In genomic region chr7:25209161-25209622, GRCm38 (mm10) we compare ENCODE assay signal across 11 mouse cellular contexts. TPM values are rescaled to one million over a fixed set of nuclear protein-coding genes. Genes with fewer than 3 reads are reported as not detected.
A peak's percentile ranks its signal among the peaks of the same experiment; 100 is the strongest.
DNase-seq lines count a peak whose midpoint lies in the region; ATAC-seq and TF ChIP-seq lines count a peak whose summit lies in the region.
"Had no signal": no experiment of that assay in that cellular context is flagged by ENCODE, and none has a peak within 500 bp of the region (broad histone marks: within the 10 kb centered on the region; RNA-seq: fewer than 3 reads in every experiment).

No protein-coding gene starts in this region.

- no peak overlapping the region for H3K9ac ChIP-seq in kidney, postnatal 0 days (ENCODE audit: low read depth, low read length)
- no peak overlapping the region for H3K9ac ChIP-seq in intestine, embryonic 16.5 days (ENCODE audit: low read depth, low read length)
- H3K9ac ChIP-seq in hindbrain, embryonic 16.5 days (ENCODE audit: low read depth, low read length) = no peak overlapping the region
- no peak overlapping the region for H3K9ac ChIP-seq in midbrain, embryonic 16.5 days (ENCODE audit: low read depth, low read length)
- H3K9ac ChIP-seq: embryonic facial prominence, embryonic 13.5 days; hindbrain, embryonic 15.5 days had no signal

- DNase-seq in kidney, postnatal 0 days (ENCODE audit: low spot score) = peak; percentile 35
- DNase-seq in kidney, postnatal 36 days = no peak
- DNase-seq in G1E (ENCODE audit: low spot score) = no peak
- DNase-seq in spleen, postnatal 10 days (ENCODE audit: low spot score in 2 of 2) = peak; percentile 51 to 62
- DNase-seq in thymus, adult 18-20 months = no peak
- DNase-seq: gastrocnemius, postnatal 25 days had no signal

- H3K4me3 ChIP-seq in kidney, postnatal 0 days (replicated peaks; ENCODE audit: low read depth, low read length) = no peak overlapping the region
- H3K4me3 ChIP-seq in G1E (ENCODE audit: low read depth, low read length) = peak overlapping the region; percentile 8; the same call in 1 of the 2 replicates
- no peak overlapping the region for H3K4me3 ChIP-seq in intestine, embryonic 16.5 days (ENCODE audit: low read length)
- H3K4me3 ChIP-seq in hindbrain, embryonic 16.5 days (ENCODE audit: low read length) = no peak overlapping the region
- H3K4me3 ChIP-seq in midbrain, embryonic 16.5 days (ENCODE audit: low read depth, low read length) = no peak overlapping the region
- H3K4me3 ChIP-seq: embryonic facial prominence, embryonic 13.5 days; hindbrain, embryonic 15.5 days had no signal

- H3K36me3 ChIP-seq in kidney, postnatal 0 days (ENCODE audit: insufficient read depth, low read length) = 0 out of 2 replicates have a peak, but pooled peaks cover 15% of the 10 kb centered on the region
- H3K36me3 ChIP-seq in G1E (replicated peaks) = peaks cover 98% of the 10 kb centered on the region
- peaks cover 3% of the 10 kb centered on the region for H3K36me3 ChIP-seq in intestine, embryonic 16.5 days (ENCODE audit: control insufficient read depth, insufficient read depth, low read length)
- peaks cover 11% of the 10 kb centered on the region for H3K36me3 ChIP-seq in hindbrain, embryonic 16.5 days (ENCODE audit: control insufficient read depth, insufficient read depth, low read length)
- H3K36me3 ChIP-seq in midbrain, embryonic 16.5 days (ENCODE audit: control insufficient read depth, insufficient read depth, low read length) = peaks cover 18% of the 10 kb centered on the region

- no peak overlapping the region for H3K4me2 ChIP-seq in kidney, postnatal 0 days (ENCODE audit: low read length)
- no peak overlapping the region for H3K4me2 ChIP-seq in intestine, embryonic 16.5 days (ENCODE audit: low read depth, low read length)
- H3K4me2 ChIP-seq in hindbrain, embryonic 16.5 days (ENCODE audit: low read length) = no peak overlapping the region
- H3K4me2 ChIP-seq in midbrain, embryonic 16.5 days (ENCODE audit: low read length) = no peak overlapping the region
- H3K4me2 ChIP-seq: embryonic facial prominence, embryonic 13.5 days; hindbrain, embryonic 15.5 days had no signal

- WGBS in kidney, postnatal 0 days = 21% methylated on average over 3 of the region's 3 CpGs
- 53% methylated on average over 3 of the region's 3 CpGs for WGBS in intestine, embryonic 16.5 days
- 73% methylated on average over 3 of the region's 3 CpGs for WGBS in hindbrain, embryonic 16.5 days
- 93% methylated on average over 3 of the region's 3 CpGs for WGBS in midbrain, embryonic 16.5 days

- H3K27me3 ChIP-seq in kidney, postnatal 0 days (ENCODE audit: insufficient read depth, low read length) = no peaks in the 10 kb centered on the region
- no peaks in the 10 kb centered on the region for H3K27me3 ChIP-seq in G1E (ENCODE audit: insufficient read depth, low read length)
- no peaks in the 10 kb centered on the region for H3K27me3 ChIP-seq in intestine, embryonic 16.5 days (replicated peaks; ENCODE audit: control insufficient read depth, insufficient read depth, low read length)
- no peaks in the 10 kb centered on the region for H3K27me3 ChIP-seq in hindbrain, embryonic 16.5 days (replicated peaks; ENCODE audit: control insufficient read depth, insufficient read depth, low read length)
- H3K27me3 ChIP-seq in midbrain, embryonic 16.5 days (ENCODE audit: control insufficient read depth, insufficient read depth, low read depth, low read length) = no peaks in the 10 kb centered on the region
- H3K27me3 ChIP-seq: embryonic facial prominence, embryonic 13.5 days; hindbrain, embryonic 15.5 days had no signal

- no peak for ATAC-seq in kidney, postnatal 0 days (replicated peaks; ENCODE audit: low FRiP score, low read depth)
- no peak for ATAC-seq in G1E (ENCODE audit: extremely low read depth, insufficient number of reproducible peaks, low FRiP score, poor library complexity, severe bottlenecking)
- peak; percentile 83 for ATAC-seq in intestine, embryonic 16.5 days
- no peak for ATAC-seq in hindbrain, embryonic 16.5 days
- no peak for ATAC-seq in midbrain, embryonic 16.5 days

- H3K27ac ChIP-seq in kidney, postnatal 0 days = no peak overlapping the region
- no peak overlapping the region for H3K27ac ChIP-seq in intestine, embryonic 16.5 days (ENCODE audit: low read length)
- H3K27ac ChIP-seq in hindbrain, embryonic 16.5 days (ENCODE audit: low read depth, low read length) = no peak overlapping the region
- no peak overlapping the region for H3K27ac ChIP-seq in midbrain, embryonic 16.5 days (ENCODE audit: low read length)
- H3K27ac ChIP-seq: embryonic facial prominence, embryonic 13.5 days; hindbrain, embryonic 15.5 days had no signal

- H3K9me3 ChIP-seq in kidney, postnatal 0 days (replicated peaks; ENCODE audit: low read length) = no peaks in the 10 kb centered on the region
- no peaks in the 10 kb centered on the region for H3K9me3 ChIP-seq in G1E (replicated peaks)
- no peaks in the 10 kb centered on the region for H3K9me3 ChIP-seq in intestine, embryonic 16.5 days (ENCODE audit: control insufficient read depth, low read length)
- H3K9me3 ChIP-seq in hindbrain, embryonic 16.5 days (ENCODE audit: control insufficient read depth, low read length) = no peaks in the 10 kb centered on the region
- H3K9me3 ChIP-seq in midbrain, embryonic 16.5 days (replicated peaks; ENCODE audit: control insufficient read depth, low read length, poor library complexity, severe bottlenecking) = no peaks in the 10 kb centered on the region
- H3K9me3 ChIP-seq: embryonic facial prominence, embryonic 13.5 days; hindbrain, embryonic 15.5 days had no signal

- no peaks in the 10 kb centered on the region for H3K4me1 ChIP-seq in kidney, postnatal 0 days (replicated peaks; ENCODE audit: insufficient read depth, low read length)
- H3K4me1 ChIP-seq in G1E (ENCODE audit: insufficient read depth, low read depth, low read length) = peaks cover 47% of the 10 kb centered on the region
- peaks cover 30% of the 10 kb centered on the region for H3K4me1 ChIP-seq in intestine, embryonic 16.5 days (ENCODE audit: control insufficient read depth, insufficient read depth, low read length)
- H3K4me1 ChIP-seq in hindbrain, embryonic 16.5 days (ENCODE audit: control insufficient read depth, insufficient read depth, low read depth, low read length) = no peaks in the 10 kb centered on the region
- H3K4me1 ChIP-seq in midbrain, embryonic 16.5 days (ENCODE audit: control insufficient read depth, insufficient read depth, low read length) = no peaks in the 10 kb centered on the region
- H3K4me1 ChIP-seq: embryonic facial prominence, embryonic 13.5 days; hindbrain, embryonic 15.5 days had no signal

- TF ChIP-seq CTCF in kidney, postnatal 0 days (IDR thresholded peaks at IDR 0.05; ENCODE audit: low read depth) = no peak
- TF ChIP-seq CTCF in G1E (IDR thresholded peaks at IDR 0.05; ENCODE audit: low read depth, low read length) = no peak

RNA-seq across cellular contexts. Expression of gene Dedd2, which starts 11.2 kb away (rescaled TPM):
- 13.9 and 15.6 TPM in 2 replicates for polyA plus RNA-seq in kidney, postnatal 0 days (2015; fragmentation: Nextera tagmentation; extraction: Ambion mirVana)
- 4.6 and 13.1 TPM in 2 replicates for total RNA-seq in G1E (2014; fragmentation: Nextera tagmentation)
- 9.7 and 13.2 TPM in 2 replicates for total RNA-seq in G1E (2017)
- 43.7 and 55.3 TPM in 2 replicates for polyA plus RNA-seq in G1E (2012)
- polyA plus RNA-seq in intestine, embryonic 16.5 days (2015; fragmentation: Nextera tagmentation; extraction: Ambion mirVana) = 11.3 and 11.9 TPM in 2 replicates
- polyA plus RNA-seq in hindbrain, embryonic 16.5 days (2015; fragmentation: Nextera tagmentation; extraction: Ambion mirVana) = 14.2 and 14.8 TPM in 2 replicates
- 14.1 and 14.6 TPM in 2 replicates for polyA plus RNA-seq in midbrain, embryonic 16.5 days (2015; fragmentation: Nextera tagmentation; extraction: Ambion mirVana)

RNA-seq across cellular contexts. Expression of gene Zfp526, which starts 12.0 kb away (rescaled TPM):
- polyA plus RNA-seq in kidney, postnatal 0 days (2015; fragmentation: Nextera tagmentation; extraction: Ambion mirVana) = 1.9 and 2.1 TPM in 2 replicates
- 20.4 and 20.8 TPM in 2 replicates for total RNA-seq in G1E (2014; fragmentation: Nextera tagmentation)
- 8.8 and 9.9 TPM in 2 replicates for total RNA-seq in G1E (2017)
- polyA plus RNA-seq in G1E (2012) = 27.6 and 28.7 TPM in 2 replicates
- polyA plus RNA-seq in intestine, embryonic 16.5 days (2015; fragmentation: Nextera tagmentation; extraction: Ambion mirVana) = 1.9 and 2.3 TPM in 2 replicates
- 1.6 and 1.8 TPM in 2 replicates for polyA plus RNA-seq in hindbrain, embryonic 16.5 days (2015; fragmentation: Nextera tagmentation; extraction: Ambion mirVana)
- 1.7 TPM in 2 replicates for polyA plus RNA-seq in midbrain, embryonic 16.5 days (2015; fragmentation: Nextera tagmentation; extraction: Ambion mirVana)

RNA-seq across cellular contexts. Expression of gene Gsk3a, which starts 28.5 kb away (rescaled TPM):
- 7.8 and 9.8 TPM in 2 replicates for polyA plus RNA-seq in kidney, postnatal 0 days (2015; fragmentation: Nextera tagmentation; extraction: Ambion mirVana)
- total RNA-seq in G1E (2014; fragmentation: Nextera tagmentation) (154 and 167 TPM in 2 replicates), G1E (2017) (38.9 and 41.6 TPM in 2 replicates)
- polyA plus RNA-seq in G1E (2012) = 107 and 113 TPM in 2 replicates
- polyA plus RNA-seq in intestine, embryonic 16.5 days (2015; fragmentation: Nextera tagmentation; extraction: Ambion mirVana) = 4.0 and 5.9 TPM in 2 replicates
- 13.0 and 16.4 TPM in 2 replicates for polyA plus RNA-seq in hindbrain, embryonic 16.5 days (2015; fragmentation: Nextera tagmentation; extraction: Ambion mirVana)
- polyA plus RNA-seq in midbrain, embryonic 16.5 days (2015; fragmentation: Nextera tagmentation; extraction: Ambion mirVana) = 16.2 and 17.8 TPM in 2 replicates

RNA-seq across cellular contexts. Expression of gene Pou2f2, which starts 29.7 kb away (rescaled TPM):
- 0.45 and 0.59 TPM in 2 replicates for polyA plus RNA-seq in kidney, postnatal 0 days (2015; fragmentation: Nextera tagmentation; extraction: Ambion mirVana)
- total RNA-seq in G1E (2014; fragmentation: Nextera tagmentation) = 0.38 and 1.6 TPM in 2 replicates
- total RNA-seq in G1E (2017) = 0.06 and 0.16 TPM in 2 replicates
- polyA plus RNA-seq in G1E (2012) = 0.58 and 0.59 TPM in 2 replicates
- 1.0 and 1.2 TPM in 2 replicates for polyA plus RNA-seq in intestine, embryonic 16.5 days (2015; fragmentation: Nextera tagmentation; extraction: Ambion mirVana)
- 19.8 and 28.7 TPM in 2 replicates for polyA plus RNA-seq in hindbrain, embryonic 16.5 days (2015; fragmentation: Nextera tagmentation; extraction: Ambion mirVana)
- polyA plus RNA-seq in midbrain, embryonic 16.5 days (2015; fragmentation: Nextera tagmentation; extraction: Ambion mirVana) = 42.9 and 56.4 TPM in 2 replicates

RNA-seq across cellular contexts. Expression of gene Erf, which starts 41.4 kb away (rescaled TPM):
- 12.7 and 18.6 TPM in 2 replicates for polyA plus RNA-seq in kidney, postnatal 0 days (2015; fragmentation: Nextera tagmentation; extraction: Ambion mirVana)
- total RNA-seq in G1E (2014; fragmentation: Nextera tagmentation) (31.5 and 43.4 TPM in 2 replicates), G1E (2017) (6.9 TPM in 2 replicates)
- polyA plus RNA-seq in G1E (2012) = 97.7 and 117 TPM in 2 replicates
- polyA plus RNA-seq in intestine, embryonic 16.5 days (2015; fragmentation: Nextera tagmentation; extraction: Ambion mirVana) = 6.6 and 7.9 TPM in 2 replicates
- polyA plus RNA-seq in hindbrain, embryonic 16.5 days (2015; fragmentation: Nextera tagmentation; extraction: Ambion mirVana) = 3.7 and 4.3 TPM in 2 replicates
- polyA plus RNA-seq in midbrain, embryonic 16.5 days (2015; fragmentation: Nextera tagmentation; extraction: Ambion mirVana) = 2.3 and 2.8 TPM in 2 replicates

Comparison
In these comparisons a context has a peak if more than half of its experiments do, and no peak if none do; other contexts are left out.
1. DNase-seq: peak in kidney, postnatal 0 days (single experiment) and spleen, postnatal 10 days (2 of 2); none in kidney, postnatal 36 days (0 of 2), G1E (single experiment) and thymus, adult 18-20 months (0 of 2).